Mouse (Mus musculus): ENCODE data around the gene Ranbp3. TPM values are rescaled to one million over a fixed set of nuclear protein-coding genes. Genes with fewer than 3 reads are reported as not detected.
A peak's percentile ranks its signal among the peaks of the same experiment; 100 is the strongest.

The Ranbp3 gene
- polyA plus RNA-seq, 1 experiment from 2014 or later, result 119 TPM

- Histone ChIP-seq H3K27me3 (ENCODE audit: control insufficient read depth, insufficient read depth, low read length) (no peaks in the 10 kb centered on the region), H3K4me3 (ENCODE audit: low read depth, low read length) (no peak overlapping the region), H3K36me3 (ENCODE audit: control insufficient read depth, insufficient read depth, low read length) (peaks cover 12% of the 10 kb centered on the region), H3K4me2 (ENCODE audit: low read depth) (no peak overlapping the region), H3K9me3 (ENCODE audit: control insufficient read depth, low read length) (no peaks in the 10 kb centered on the region), H3K9ac (ENCODE audit: low read length) (no peak overlapping the region), H3K27ac (ENCODE audit: low read depth, low read length) (no peak overlapping the region), H3K4me1 (ENCODE audit: control insufficient read depth, insufficient read depth, low read length) (no peaks in the 10 kb centered on the region)
- 94% methylated on average over 2 of the region's 2 CpGs for WGBS
- ATAC-seq (ENCODE audit: insufficient read depth, low FRiP score, low TSS enrichment) (no peak), DNase-seq (ENCODE audit: low spot score) (no peak)
These were observed 11.6 kb downstream of the Ranbp3 start for GRCm38 (mm10) chr17:56684649-56685048.

- no peaks in the 10 kb centered on the region for H3K9me3 ChIP-seq (ENCODE audit: control insufficient read depth, low read length)
- no peak overlapping the region for H3K4me2 ChIP-seq (ENCODE audit: low read depth)
- DNase-seq (ENCODE audit: low spot score) (no peak), ATAC-seq (ENCODE audit: insufficient read depth, low FRiP score, low TSS enrichment) (no peak)
- 85% methylated on average over 2 of the region's 4 CpGs for WGBS
- peaks cover 12% of the 10 kb centered on the region for H3K36me3 ChIP-seq (ENCODE audit: control insufficient read depth, insufficient read depth, low read length)
- H3K27ac ChIP-seq (ENCODE audit: low read depth, low read length), result no peak overlapping the region
- no peak overlapping the region for H3K9ac ChIP-seq (ENCODE audit: low read length)
- H3K4me1 ChIP-seq (ENCODE audit: control insufficient read depth, insufficient read depth, low read length), result no peaks in the 10 kb centered on the region
- H3K4me3 ChIP-seq (ENCODE audit: low read depth, low read length), result no peak overlapping the region
- no peaks in the 10 kb centered on the region for H3K27me3 ChIP-seq (ENCODE audit: control insufficient read depth, insufficient read depth, low read length)
These were observed 13.7 kb downstream of the Ranbp3 start for GRCm38 (mm10) chr17:56686801-56687200.

- peaks cover 14% of the 10 kb centered on the region for H3K36me3 ChIP-seq (ENCODE audit: control insufficient read depth, insufficient read depth, low read length)
- no peaks in the 10 kb centered on the region for H3K27me3 ChIP-seq (ENCODE audit: control insufficient read depth, insufficient read depth, low read length)
- no peak for DNase-seq (ENCODE audit: low spot score)
- ATAC-seq (ENCODE audit: insufficient read depth, low FRiP score, low TSS enrichment), result no peak
- no peak overlapping the region for H3K27ac ChIP-seq (ENCODE audit: low read depth, low read length)
- H3K4me3 ChIP-seq (ENCODE audit: low read depth, low read length), result no peak overlapping the region
- H3K4me1 ChIP-seq (ENCODE audit: control insufficient read depth, insufficient read depth, low read length), result no peaks in the 10 kb centered on the region
- H3K4me2 ChIP-seq (ENCODE audit: low read depth), result no peak overlapping the region
- H3K9ac ChIP-seq (ENCODE audit: low read length), result no peak overlapping the region
- H3K9me3 ChIP-seq (ENCODE audit: control insufficient read depth, low read length), result no peaks in the 10 kb centered on the region
These were observed 15.0 kb downstream of the Ranbp3 start for GRCm38 (mm10) chr17:56688045-56688444.

- Histone ChIP-seq H3K27me3 (ENCODE audit: control insufficient read depth, insufficient read depth, low read length) (no peaks in the 10 kb centered on the region), H3K4me1 (ENCODE audit: control insufficient read depth, insufficient read depth, low read length) (no peaks in the 10 kb centered on the region), H3K36me3 (ENCODE audit: control insufficient read depth, insufficient read depth, low read length) (peaks cover 19% of the 10 kb centered on the region), H3K27ac (ENCODE audit: low read depth, low read length) (no peak overlapping the region), H3K9ac (ENCODE audit: low read length) (no peak overlapping the region), H3K4me3 (ENCODE audit: low read depth, low read length) (no peak overlapping the region), H3K4me2 (ENCODE audit: low read depth) (no peak overlapping the region), H3K9me3 (ENCODE audit: control insufficient read depth, low read length) (no peaks in the 10 kb centered on the region)
- DNase-seq (ENCODE audit: low spot score), result no peak
- 89% methylated on average over 2 of the region's 2 CpGs for WGBS
- no peak for ATAC-seq (ENCODE audit: insufficient read depth, low FRiP score, low TSS enrichment)
These were observed 15.6 kb downstream of the Ranbp3 start for GRCm38 (mm10) chr17:56688689-56689088.

GRCm38 (mm10) chr17:56693395-56693794 is 20.3 kb downstream of the Ranbp3 start:
- Histone ChIP-seq H3K9ac (ENCODE audit: low read length) (no peak overlapping the region), H3K27ac (ENCODE audit: low read depth, low read length) (no peak overlapping the region), H3K4me2 (ENCODE audit: low read depth) (no peak overlapping the region), H3K4me1 (ENCODE audit: control insufficient read depth, insufficient read depth, low read length) (no peaks in the 10 kb centered on the region), H3K4me3 (ENCODE audit: low read depth, low read length) (no peak overlapping the region), H3K36me3 (ENCODE audit: control insufficient read depth, insufficient read depth, low read length) (peaks cover 34% of the 10 kb centered on the region), H3K27me3 (ENCODE audit: control insufficient read depth, insufficient read depth, low read length) (no peaks in the 10 kb centered on the region), H3K9me3 (ENCODE audit: control insufficient read depth, low read length) (no peaks in the 10 kb centered on the region)
- 67% methylated on average over 1 of the region's 1 CpGs for WGBS
- DNase-seq (ENCODE audit: low spot score) (no peak), ATAC-seq (ENCODE audit: insufficient read depth, low FRiP score, low TSS enrichment) (no peak)

- H3K27me3 ChIP-seq (ENCODE audit: control insufficient read depth, insufficient read depth, low read length), result no peaks in the 10 kb centered on the region
- DNase-seq (ENCODE audit: low spot score), result no peak
- no peak overlapping the region for H3K27ac ChIP-seq (ENCODE audit: low read depth, low read length)
- H3K9ac ChIP-seq (ENCODE audit: low read length), result no peak overlapping the region
- H3K4me2 ChIP-seq (ENCODE audit: low read depth), result no peak overlapping the region
- no peak; the same call in 1 of the 2 replicates for ATAC-seq (ENCODE audit: insufficient read depth, low FRiP score, low TSS enrichment)
- H3K36me3 ChIP-seq (ENCODE audit: control insufficient read depth, insufficient read depth, low read length), result peaks cover 36% of the 10 kb centered on the region
- 73% methylated on average over 6 of the region's 6 CpGs for WGBS
- H3K4me3 ChIP-seq (ENCODE audit: low read depth, low read length), result no peak overlapping the region
- no peaks in the 10 kb centered on the region for H3K9me3 ChIP-seq (ENCODE audit: control insufficient read depth, low read length)
- no peaks in the 10 kb centered on the region for H3K4me1 ChIP-seq (ENCODE audit: control insufficient read depth, insufficient read depth, low read length)
These were observed 20.8 kb downstream of the Ranbp3 start for GRCm38 (mm10) chr17:56693851-56694310.

- Histone ChIP-seq H3K4me2 (ENCODE audit: low read depth) (no peak overlapping the region), H3K27me3 (ENCODE audit: control insufficient read depth, insufficient read depth, low read length) (no peaks in the 10 kb centered on the region), H3K36me3 (ENCODE audit: control insufficient read depth, insufficient read depth, low read length) (peaks cover 47% of the 10 kb centered on the region), H3K4me1 (ENCODE audit: control insufficient read depth, insufficient read depth, low read length) (no peaks in the 10 kb centered on the region), H3K27ac (ENCODE audit: low read depth, low read length) (no peak overlapping the region), H3K4me3 (ENCODE audit: low read depth, low read length) (no peak overlapping the region), H3K9ac (ENCODE audit: low read length) (no peak overlapping the region), H3K9me3 (ENCODE audit: control insufficient read depth, low read length) (no peaks in the 10 kb centered on the region)
- DNase-seq (ENCODE audit: low spot score) (no peak), ATAC-seq (ENCODE audit: insufficient read depth, low FRiP score, low TSS enrichment) (peak; percentile 31; the same call in 1 of the 2 replicates)
- WGBS, result 85% methylated on average over 2 of the region's 2 CpGs
These were observed 27.4 kb downstream of the Ranbp3 start for GRCm38 (mm10) chr17:56700451-56700850.

GRCm38 (mm10) chr17:56703038-56703437 is 29.9 kb downstream of the Ranbp3 start:
- Histone ChIP-seq H3K4me1 (ENCODE audit: control insufficient read depth, insufficient read depth, low read length) (no peaks in the 10 kb centered on the region), H3K4me2 (ENCODE audit: low read depth) (no peak overlapping the region), H3K9me3 (ENCODE audit: control insufficient read depth, low read length) (no peaks in the 10 kb centered on the region), H3K9ac (ENCODE audit: low read length) (no peak overlapping the region), H3K27me3 (ENCODE audit: control insufficient read depth, insufficient read depth, low read length) (no peaks in the 10 kb centered on the region), H3K4me3 (ENCODE audit: low read depth, low read length) (no peak overlapping the region), H3K27ac (ENCODE audit: low read depth, low read length) (no peak overlapping the region), H3K36me3 (ENCODE audit: control insufficient read depth, insufficient read depth, low read length) (peaks cover 50% of the 10 kb centered on the region)
- no peak for ATAC-seq (ENCODE audit: insufficient read depth, low FRiP score, low TSS enrichment)
- DNase-seq (ENCODE audit: low spot score), result no peak
- WGBS, result 88% methylated on average over 4 of the region's 4 CpGs

- Histone ChIP-seq H3K36me3 (ENCODE audit: control insufficient read depth, insufficient read depth, low read length) (peaks cover 55% of the 10 kb centered on the region), H3K4me2 (ENCODE audit: low read depth) (no peak overlapping the region), H3K27ac (ENCODE audit: low read depth, low read length) (no peak overlapping the region), H3K4me3 (ENCODE audit: low read depth, low read length) (no peak overlapping the region), H3K27me3 (ENCODE audit: control insufficient read depth, insufficient read depth, low read length) (no peaks in the 10 kb centered on the region), H3K4me1 (ENCODE audit: control insufficient read depth, insufficient read depth, low read length) (no peaks in the 10 kb centered on the region), H3K9me3 (ENCODE audit: control insufficient read depth, low read length) (no peaks in the 10 kb centered on the region), H3K9ac (ENCODE audit: low read length) (no peak overlapping the region)
- 100% methylated on average over 1 of the region's 1 CpGs for WGBS
- ATAC-seq (ENCODE audit: insufficient read depth, low FRiP score, low TSS enrichment), result no peak
- no peak for DNase-seq (ENCODE audit: low spot score)
These were observed 33.4 kb downstream of the Ranbp3 start for GRCm38 (mm10) chr17:56706515-56706914.
